Mouse (Mus musculus) kidney, postnatal 0 days (tissue): Measurements from ENCODE around the gene Dnajb12. TPM values are rescaled to one million over a fixed set of nuclear protein-coding genes. Genes with fewer than 3 reads are reported as not detected.

Experiments used
- ATAC-seq: fragments of 200-750 bp; cut with Nextera tagmentation; replicated peaks from 2 replicates; pipeline ENCODE4 v1.8.0; 2017; ENCODE audit warnings: low read depth, moderate number of reproducible peaks, moderate TSS enrichment, moderate library complexity; ENCODE audit not compliant: low FRiP score
- DNase-seq: peaks from one replicate; pipeline ENCODE4 v3.0.0-alpha.2; 2016; ENCODE audit warnings: low spot score
- H3K27ac ChIP-seq: fragments of 300-500 bp; sonication (generic); 2 replicates; pipeline ENCODE4 v1.5.1; 2014; ENCODE audit warnings: mild to moderate bottlenecking
- H3K27me3 ChIP-seq: fragments of 300-500 bp; sonication (generic); 2 replicates; pipeline ENCODE4 v1.6.1; 2014; ENCODE audit warnings: low read length, mixed read lengths; ENCODE audit not compliant: insufficient read depth
- H3K36me3 ChIP-seq: fragments of 300-500 bp; sonication (generic); 2 replicates; pipeline ENCODE4 v1.6.1; 2014; ENCODE audit warnings: low read length, mixed read lengths; ENCODE audit not compliant: insufficient read depth
- H3K4me1 ChIP-seq: fragments of 300-500 bp; sonication (generic); replicated peaks from 2 replicates; pipeline ENCODE4 v1.6.1; 2014; ENCODE audit warnings: antibody characterized with exemption, low read length, mixed read lengths; ENCODE audit not compliant: insufficient read depth
- H3K4me2 ChIP-seq: fragments of 300-500 bp; sonication (generic); 2 replicates; pipeline ENCODE4 v1.6.1; 2014; ENCODE audit warnings: mild to moderate bottlenecking, low read length, moderate library complexity, mixed read lengths
- H3K4me3 ChIP-seq: fragments of 300-500 bp; sonication (generic); replicated peaks from 2 replicates; pipeline ENCODE4 v1.5.1; 2014; ENCODE audit warnings: low read depth, low read length
- H3K9ac ChIP-seq: fragments of 300-500 bp; sonication (generic); 2 replicates; pipeline ENCODE4 v1.6.1; 2014; ENCODE audit warnings: low read depth, low read length
- H3K9me3 ChIP-seq: fragments of 300-500 bp; sonication (generic); replicated peaks from 2 replicates; pipeline ENCODE4 v1.6.1; 2016; ENCODE audit warnings: low read length, inconsistent platforms, mixed read lengths
- CTCF ChIP-seq: IDR thresholded peaks from 2 replicates; pipeline ENCODE4 v1.5.1; 2016; ENCODE audit warnings: antibody characterized with exemption, low read depth, mild to moderate bottlenecking, moderate library complexity
- WGBS: fragments of 180-500 bp; shearing (Covaris S2); extraction: QIAGEN DNeasy Blood & Tissue Kit; methylation state at CpG from one replicate; pipeline ENCODE4 v1.1.7; 2014; 5-methylcytosine and 5-hydroxymethylcytosine counted together
- polyA plus RNA-seq: library from polyadenylated mRNA; unstranded; fragments of >200 nt; fragmentation: Nextera tagmentation; extraction: Ambion mirVana; gene quantifications from 2 replicates; pipeline ENCODE4 v1.2.1, GENCODE M21; 2015

Dnajb12 gene
- polyA plus RNA-seq, 1 experiment from 2014 or later: 27.9 TPM

GRCm38 (mm10) chr10:59902606-59902990 lies 23.2 kb downstream of the Dnajb12 start:
- H3K9ac ChIP-seq: no peak overlapping the region
- no peak for ATAC-seq
- H3K36me3 ChIP-seq: 0 out of 2 replicates have a peak, but pooled peaks cover 5% of the 10 kb centered on the region
- no peak overlapping the region for H3K4me3 ChIP-seq
- no peak overlapping the region for H3K4me2 ChIP-seq
- no peaks in the 10 kb centered on the region for H3K27me3 ChIP-seq
- TF ChIP-seq CTCF: peak; percentile 18; the same call in 1 of the 2 replicates
- WGBS: 36% methylated on average over 8 of the region's 8 CpGs
- DNase-seq: no peak
- H3K9me3 ChIP-seq: no peaks in the 10 kb centered on the region
- H3K4me1 ChIP-seq: peaks cover 20% of the 10 kb centered on the region
- H3K27ac ChIP-seq: no peak overlapping the region

GRCm38 (mm10) chr10:59903170-59903569 lies 23.8 kb downstream of the Dnajb12 start:
- H3K4me1 ChIP-seq: peaks cover 25% of the 10 kb centered on the region
- no peak overlapping the region for H3K4me2 ChIP-seq
- ATAC-seq: no peak
- H3K4me3 ChIP-seq: no peak overlapping the region
- H3K27ac ChIP-seq: no peak overlapping the region
- 0 out of 2 replicates have a peak, but pooled peaks cover 2% of the 10 kb centered on the region for H3K36me3 ChIP-seq
- no peak for TF ChIP-seq CTCF
- WGBS: 28% methylated on average over 7 of the region's 7 CpGs
- H3K9ac ChIP-seq: no peak overlapping the region
- no peak for DNase-seq
- no peaks in the 10 kb centered on the region for H3K27me3 ChIP-seq
- H3K9me3 ChIP-seq: no peaks in the 10 kb centered on the region

GRCm38 (mm10) chr10:59907080-59907609 lies 27.8 kb downstream of the Dnajb12 start:
- DNase-seq (no peak), ATAC-seq (peak; percentile 22; the same call in 1 of the 2 replicates)
- H3K9ac ChIP-seq: no peak overlapping the region
- H3K27me3 ChIP-seq: no peaks in the 10 kb centered on the region
- 47% methylated on average over 3 of the region's 3 CpGs for WGBS
- H3K36me3 ChIP-seq: no peaks in the 10 kb centered on the region
- no peak overlapping the region for H3K4me2 ChIP-seq
- H3K4me1 ChIP-seq: peaks cover 24% of the 10 kb centered on the region
- TF ChIP-seq CTCF: no peak
- H3K4me3 ChIP-seq: no peak overlapping the region
- H3K9me3 ChIP-seq: no peaks in the 10 kb centered on the region
- peak overlapping the region; percentile 76 for H3K27ac ChIP-seq

DNA sequence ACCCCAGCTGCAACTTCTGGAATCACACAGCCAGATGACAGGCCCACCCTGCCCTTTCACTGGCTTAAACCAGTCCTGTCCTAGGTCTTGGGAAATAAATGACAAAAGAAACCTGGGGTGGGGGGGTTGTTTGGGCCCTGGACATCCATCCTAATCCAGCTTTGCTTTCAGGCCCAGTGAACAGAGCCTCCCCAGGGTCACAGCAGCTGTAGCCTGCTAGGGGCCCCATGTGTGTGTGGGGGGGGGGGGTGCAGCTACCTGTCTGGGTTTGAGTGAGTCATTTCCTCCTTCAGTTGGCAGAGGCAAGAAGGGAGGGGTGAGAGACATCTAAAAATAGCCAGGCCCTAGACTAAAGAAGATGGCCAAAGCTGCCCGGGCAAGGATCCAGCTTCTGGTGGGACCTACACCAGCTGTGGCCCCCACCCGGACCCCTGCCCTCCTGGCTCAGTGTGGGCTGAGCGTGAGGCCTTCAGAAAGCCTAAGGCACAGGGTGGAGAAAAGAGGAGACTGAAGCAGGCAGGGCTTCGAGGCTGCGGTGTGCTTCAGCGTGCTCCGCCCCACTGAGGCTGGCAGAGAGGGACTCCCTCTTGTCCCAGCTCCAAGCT lies 28.4 kb downstream of the Dnajb12 start:
- peak; percentile 31 for ATAC-seq
- peaks cover 24% of the 10 kb centered on the region for H3K4me1 ChIP-seq

DNA sequence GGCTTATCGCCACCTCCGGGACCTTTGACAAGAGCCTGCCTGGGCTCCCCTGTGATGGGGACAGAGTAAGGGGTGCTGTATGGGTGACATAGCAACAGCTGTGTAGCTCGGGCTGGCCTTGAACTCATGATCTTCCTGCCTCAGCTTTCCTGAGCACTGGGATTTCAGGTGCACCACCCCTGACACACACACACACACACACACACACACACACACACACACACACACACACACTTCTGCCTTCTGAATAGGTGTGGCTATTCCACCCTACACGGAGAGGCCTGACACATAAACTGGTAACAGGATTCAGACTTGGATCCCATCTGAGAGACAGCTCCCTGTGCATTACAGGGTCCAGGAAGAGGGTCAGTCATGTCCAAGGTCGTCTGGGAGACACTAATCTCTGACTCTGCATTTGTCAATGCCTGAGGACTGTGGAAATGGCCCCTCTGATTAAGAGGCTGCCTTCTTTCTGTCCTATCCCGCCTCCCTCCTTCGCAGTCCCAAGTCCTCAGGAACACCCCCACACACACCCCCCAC lies 29.5 kb downstream of the Dnajb12 start:
- no peak for TF ChIP-seq CTCF
- ATAC-seq: no peak
- Histone ChIP-seq H3K9me3 (no peaks in the 10 kb centered on the region), H3K4me3 (no peak overlapping the region), H3K4me2 (peak overlapping the region; percentile 30), H3K9ac (no peak overlapping the region), H3K4me1 (peaks cover 24% of the 10 kb centered on the region), H3K36me3 (no peaks in the 10 kb centered on the region), H3K27me3 (no peaks in the 10 kb centered on the region), H3K27ac (peak overlapping the region; percentile 76)
- DNase-seq: no peak
- 40% methylated on average over 7 of the region's 7 CpGs for WGBS

More for the DNA sequence above, 28.4 kb downstream of the Dnajb12 start:
- TF ChIP-seq CTCF: no peak
- Histone ChIP-seq H3K4me3 (no peak overlapping the region), H3K27ac (peak overlapping the region; percentile 76), H3K36me3 (no peaks in the 10 kb centered on the region), H3K4me2 (no peak overlapping the region), H3K9ac (no peak overlapping the region), H3K9me3 (no peaks in the 10 kb centered on the region), H3K27me3 (no peaks in the 10 kb centered on the region)
- WGBS: 32% methylated on average over 7 of the region's 7 CpGs
- peak; percentile 60 for DNase-seq

GRCm38 (mm10) chr10:59909357-59909847 lies 30.0 kb downstream of the Dnajb12 start:
- 5% methylated on average over 14 of the region's 14 CpGs for WGBS
- Histone ChIP-seq H3K36me3 (no peaks in the 10 kb centered on the region), H3K27ac (peak overlapping the region; percentile 76), H3K4me3 (no peak overlapping the region), H3K4me2 (peak overlapping the region; percentile 30), H3K27me3 (no peaks in the 10 kb centered on the region), H3K9me3 (no peaks in the 10 kb centered on the region), H3K4me1 (peaks cover 24% of the 10 kb centered on the region), H3K9ac (no peak overlapping the region)
- peak; percentile 27; the same call in 1 of the 2 replicates for ATAC-seq
- DNase-seq: peak; percentile 87
- no peak for TF ChIP-seq CTCF
